ENCODE assay signal across 9 mouse cellular contexts in the genomic region with DNA sequence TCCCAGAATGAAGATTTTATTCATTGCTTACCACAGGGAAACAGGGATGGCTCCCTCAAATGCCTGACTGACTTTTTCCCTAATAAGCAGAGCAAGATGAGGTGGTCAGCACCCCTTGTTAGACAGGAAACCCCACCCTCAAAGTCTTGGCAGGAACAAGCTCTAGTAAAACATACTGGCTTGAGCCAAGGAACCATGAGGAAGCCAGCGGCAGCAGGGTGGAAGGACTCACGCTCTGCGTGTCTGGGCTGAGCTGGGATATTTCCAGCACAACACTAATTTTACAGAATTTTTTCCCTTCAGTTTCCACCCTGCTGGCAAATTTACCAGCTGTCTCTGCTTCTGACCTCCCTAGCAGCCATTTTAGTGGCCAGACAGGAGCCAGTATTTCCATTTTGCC. TPM values are rescaled to one million over a fixed set of nuclear protein-coding genes. Genes with fewer than 3 reads are reported as not detected.
DNase-seq lines count a peak whose midpoint lies in the region; ATAC-seq and TF ChIP-seq lines count a peak whose summit lies in the region.
"Had no signal": no experiment of that assay in that cellular context is flagged by ENCODE, and none has a peak within 500 bp of the region (broad histone marks: within the 10 kb centered on the region; RNA-seq: fewer than 3 reads in every experiment).

No protein-coding gene starts in this region.

- H3K9me3 ChIP-seq in limb, embryonic 12.5 days = no peaks in the 10 kb centered on the region
- H3K9me3 ChIP-seq in limb, embryonic 10.5 days (replicated peaks) = no peaks in the 10 kb centered on the region
- no peaks in the 10 kb centered on the region for H3K9me3 ChIP-seq in stomach, embryonic 14.5 days (ENCODE audit: control insufficient read depth, low read depth, low read length)

- H3K4me3 ChIP-seq in limb, embryonic 12.5 days (replicated peaks) = no peak overlapping the region
- no peak overlapping the region for H3K4me3 ChIP-seq in limb, embryonic 10.5 days
- no peak overlapping the region for H3K4me3 ChIP-seq in heart, adult 2 months
- H3K4me3 ChIP-seq in stomach, embryonic 14.5 days (ENCODE audit: low read depth, low read length) = no peak overlapping the region

- H3K36me3 ChIP-seq in limb, embryonic 12.5 days = peaks cover 52% of the 10 kb centered on the region
- H3K36me3 ChIP-seq in limb, embryonic 10.5 days = peaks cover 53% of the 10 kb centered on the region
- H3K36me3 ChIP-seq in heart, adult 2 months (ENCODE audit: control insufficient read depth, insufficient read depth, low read length) = peaks cover 50% of the 10 kb centered on the region
- peaks cover 14% of the 10 kb centered on the region for H3K36me3 ChIP-seq in stomach, embryonic 14.5 days (ENCODE audit: control insufficient read depth, insufficient read depth, low read length)

- ATAC-seq in limb, embryonic 12.5 days (ENCODE audit: insufficient number of reproducible peaks, insufficient read depth, low FRiP score, low TSS enrichment, low read depth) = no peak
- ATAC-seq in stomach, embryonic 14.5 days (ENCODE audit: insufficient number of reproducible peaks, insufficient read depth, low FRiP score, low read depth) = no peak
- no peak for ATAC-seq in megakaryocyte progenitor cell, adult 5-6 weeks (replicated peaks; ENCODE audit: poor library complexity)
- ATAC-seq: Patski had no signal

- TF ChIP-seq EP300 in heart, adult 2 months (IDR thresholded peaks at IDR 0.05; ENCODE audit: insufficient read depth, low read depth, low read length) = peak; percentile 77; the same call in 1 of the 2 replicates

- H3K27ac ChIP-seq in limb, embryonic 12.5 days = peak overlapping the region; percentile 66
- no peak overlapping the region for H3K27ac ChIP-seq in limb, embryonic 10.5 days
- peak overlapping the region; percentile 95 for H3K27ac ChIP-seq in heart, adult 2 months
- peak overlapping the region; percentile 74 for H3K27ac ChIP-seq in stomach, embryonic 14.5 days (ENCODE audit: low read length)

- DNase-seq in limb, embryonic 10.5 days (ENCODE audit: low spot score) = no peak
- peak; percentile 58 to 77 for DNase-seq in heart, adult 2 months
- DNase-seq in kidney, postnatal 36 days = peak; percentile 37 to 57
- no peak for DNase-seq in adrenal gland, adult 2 months
- no peak for DNase-seq in adrenal gland, postnatal 4 days (ENCODE audit: low spot score in 2 of 2)

- no peak overlapping the region for H3K9ac ChIP-seq in limb, embryonic 12.5 days (replicated peaks)
- 0 out of 2 replicates have a peak overlapping the region, but pooled peaks have one; percentile 1 for H3K9ac ChIP-seq in heart, adult 2 months (ENCODE audit: low read depth, low read length)
- no peak overlapping the region for H3K9ac ChIP-seq in stomach, embryonic 14.5 days (replicated peaks; ENCODE audit: low read depth, low read length)

- H3K27me3 ChIP-seq in limb, embryonic 12.5 days = no peaks in the 10 kb centered on the region
- H3K27me3 ChIP-seq in limb, embryonic 10.5 days (ENCODE audit: low read depth, poor library complexity, severe bottlenecking) = no peaks in the 10 kb centered on the region
- no peaks in the 10 kb centered on the region for H3K27me3 ChIP-seq in heart, adult 2 months (ENCODE audit: control insufficient read depth, insufficient read depth, low read length)
- no peaks in the 10 kb centered on the region for H3K27me3 ChIP-seq in stomach, embryonic 14.5 days (ENCODE audit: control insufficient read depth, insufficient read depth, low read length)
- H3K27me3 ChIP-seq: Patski had no signal

- 0 out of 2 replicates have a peak, but pooled peaks have one; percentile 20 for TF ChIP-seq POLR2A in heart, adult 2 months (IDR thresholded peaks at IDR 0.05; ENCODE audit: insufficient read depth, low read depth, low read length)

- intact Hi-C loops in heart, adult 2 months (cut with DNase I) = no loop called here

- no peak for TF ChIP-seq CTCF in heart, adult 2 months (IDR thresholded peaks at IDR 0.05)

- peaks cover 41% of the 10 kb centered on the region for H3K4me1 ChIP-seq in limb, embryonic 12.5 days (replicated peaks)
- H3K4me1 ChIP-seq in limb, embryonic 10.5 days = peaks cover 14% of the 10 kb centered on the region
- peaks cover 64% of the 10 kb centered on the region for H3K4me1 ChIP-seq in heart, adult 2 months (ENCODE audit: control insufficient read depth, insufficient read depth, low read length)
- H3K4me1 ChIP-seq in stomach, embryonic 14.5 days (ENCODE audit: control insufficient read depth, insufficient read depth, low read length) = peaks cover 56% of the 10 kb centered on the region

- WGBS in limb, embryonic 12.5 days = 95% methylated on average over 3 of the region's 3 CpGs
- 93% methylated on average over 3 of the region's 3 CpGs for WGBS in limb, embryonic 10.5 days
- whole genome bisulfite sequencing in heart, adult 2 months = 12% methylated on average over 3 of the region's 3 CpGs
- 72% methylated on average over 3 of the region's 3 CpGs for WGBS in stomach, embryonic 14.5 days

- no peak overlapping the region for H3K4me2 ChIP-seq in limb, embryonic 12.5 days
- no peak overlapping the region for H3K4me2 ChIP-seq in stomach, embryonic 14.5 days (replicated peaks; ENCODE audit: low read depth, low read length)

- H3K79me2 ChIP-seq in heart, adult 2 months (replicated peaks; ENCODE audit: control insufficient read depth, insufficient read depth, low read length) = no peaks in the 10 kb centered on the region

RNA-seq across cellular contexts. Expression of gene Cry2, which starts 7.4 kb away (rescaled TPM):
- 27.1 TPM in 2 replicates for polyA plus RNA-seq in limb, embryonic 12.5 days (2016; fragmentation: Nextera tagmentation; extraction: Ambion mirVana)
- polyA plus RNA-seq in limb, embryonic 10.5 days (2016; fragmentation: Nextera tagmentation; extraction: Ambion mirVana) = 19.0 and 25.2 TPM in 2 replicates
- total RNA-seq in heart, adult 2 months (2021) = 10 to 100 TPM; 12.7 to 29.3 TPM
- 19.1 and 24.5 TPM in 2 replicates for polyA plus RNA-seq in heart, adult 2 months (2012; rRNA removed)
- 24.2 and 25.7 TPM in 2 replicates for polyA plus RNA-seq in stomach, embryonic 14.5 days (2014; fragmentation: Nextera tagmentation; extraction: Ambion mirVana)
- total RNA-seq in megakaryocyte progenitor cell, adult 5-6 weeks (2015) = 9.0 and 10.1 TPM in 2 replicates
- total RNA-seq in megakaryocyte progenitor cell, adult 5-6 weeks (2017) = 7.4 and 10.9 TPM in 2 replicates
- total RNA-seq in adrenal gland, adult 2 months (2021) = 10 to 100 TPM; 32.9 to 45.1 TPM
- 27.6 and 53.8 TPM in 2 replicates for polyA plus RNA-seq in adrenal gland, adult 2 months (2012; rRNA removed)
- 10 to 100 TPM; 58.6 to 65.8 TPM for total RNA-seq in adrenal gland, postnatal 4 days (2021)

RNA-seq across cellular contexts. Expression of gene Mapk8ip1, which starts 25.4 kb away (rescaled TPM):
- 29.4 and 34.8 TPM in 2 replicates for polyA plus RNA-seq in limb, embryonic 12.5 days (2016; fragmentation: Nextera tagmentation; extraction: Ambion mirVana)
- polyA plus RNA-seq in limb, embryonic 10.5 days (2016; fragmentation: Nextera tagmentation; extraction: Ambion mirVana) = 28.5 and 36.3 TPM in 2 replicates
- 1 to 10 TPM; 3.8 to 4.5 TPM for total RNA-seq in heart, adult 2 months (2021)
- 6.9 and 7.1 TPM in 2 replicates for polyA plus RNA-seq in heart, adult 2 months (2012; rRNA removed)
- 11.3 and 12.7 TPM in 2 replicates for polyA plus RNA-seq in stomach, embryonic 14.5 days (2014; fragmentation: Nextera tagmentation; extraction: Ambion mirVana)
- total RNA-seq in megakaryocyte progenitor cell, adult 5-6 weeks (2015) = not detected in 2 replicates
- total RNA-seq in megakaryocyte progenitor cell, adult 5-6 weeks (2017) = 0.07 TPM in 1 of 2 replicates, not detected in the other
- 10 to 100 TPM; 30.2 to 34.9 TPM for total RNA-seq in adrenal gland, adult 2 months (2021)
- 60.9 and 67.1 TPM in 2 replicates for polyA plus RNA-seq in adrenal gland, adult 2 months (2012; rRNA removed)
- total RNA-seq in adrenal gland, postnatal 4 days (2021) = 10 to 100 TPM; 48.9 to 52.3 TPM

RNA-seq across cellular contexts. Expression of gene Slc35c1, which starts 33.9 kb away (rescaled TPM):
- 7.2 and 9.1 TPM in 2 replicates for polyA plus RNA-seq in limb, embryonic 12.5 days (2016; fragmentation: Nextera tagmentation; extraction: Ambion mirVana)
- polyA plus RNA-seq in limb, embryonic 10.5 days (2016; fragmentation: Nextera tagmentation; extraction: Ambion mirVana) = 11.1 and 11.2 TPM in 2 replicates
- 1 to 10 TPM; 5.6 to 6.2 TPM for total RNA-seq in heart, adult 2 months (2021)
- polyA plus RNA-seq in heart, adult 2 months (2012; rRNA removed) = 10.9 and 12.9 TPM in 2 replicates
- polyA plus RNA-seq in stomach, embryonic 14.5 days (2014; fragmentation: Nextera tagmentation; extraction: Ambion mirVana) = 19.2 and 21.7 TPM in 2 replicates
- 62.3 and 76.4 TPM in 2 replicates for total RNA-seq in megakaryocyte progenitor cell, adult 5-6 weeks (2015)
- 16.5 and 19.3 TPM in 2 replicates for total RNA-seq in megakaryocyte progenitor cell, adult 5-6 weeks (2017)
- total RNA-seq in adrenal gland, adult 2 months (2021) = 10 to 100 TPM; 14.3 to 23.2 TPM
- 50.9 and 98.4 TPM in 2 replicates for polyA plus RNA-seq in adrenal gland, adult 2 months (2012; rRNA removed)
- total RNA-seq in adrenal gland, postnatal 4 days (2021) = 10 to 100 TPM; 22.7 to 23.7 TPM

RNA-seq across cellular contexts. Expression of gene 1700029I15Rik, which starts 44.1 kb away (rescaled TPM):
- 3.0 and 3.3 TPM in 2 replicates for polyA plus RNA-seq in limb, embryonic 12.5 days (2016; fragmentation: Nextera tagmentation; extraction: Ambion mirVana)
- 2.5 and 3.3 TPM in 2 replicates for polyA plus RNA-seq in limb, embryonic 10.5 days (2016; fragmentation: Nextera tagmentation; extraction: Ambion mirVana)
- 1 to 10 TPM in 1 of 2 experiments, under 1 TPM in 1; 0.63 to 1.1 TPM for total RNA-seq in heart, adult 2 months (2021)
- 2.4 and 2.8 TPM in 2 replicates for polyA plus RNA-seq in heart, adult 2 months (2012; rRNA removed)
- polyA plus RNA-seq in stomach, embryonic 14.5 days (2014; fragmentation: Nextera tagmentation; extraction: Ambion mirVana) = 1.4 and 2.6 TPM in 2 replicates
- 1.6 and 2.1 TPM in 2 replicates for total RNA-seq in megakaryocyte progenitor cell, adult 5-6 weeks (2015)
- total RNA-seq in megakaryocyte progenitor cell, adult 5-6 weeks (2017) = 1.3 and 2.5 TPM in 2 replicates
- total RNA-seq in adrenal gland, adult 2 months (2021) = 10 to 100 TPM in 1 of 2 experiments, 1 to 10 TPM in 1; 4.9 to 14.6 TPM
- polyA plus RNA-seq in adrenal gland, adult 2 months (2012; rRNA removed) = 10.5 and 15.0 TPM in 2 replicates
- 10 to 100 TPM; 13.8 to 13.9 TPM for total RNA-seq in adrenal gland, postnatal 4 days (2021)

RNA-seq across cellular contexts. Expression of gene Large2, which starts 51.8 kb away (rescaled TPM):
- 10.7 and 13.9 TPM in 2 replicates for polyA plus RNA-seq in limb, embryonic 12.5 days (2016; fragmentation: Nextera tagmentation; extraction: Ambion mirVana)
- 11.5 and 13.0 TPM in 2 replicates for polyA plus RNA-seq in limb, embryonic 10.5 days (2016; fragmentation: Nextera tagmentation; extraction: Ambion mirVana)
- total RNA-seq in heart, adult 2 months (2021) = not detected
- polyA plus RNA-seq in heart, adult 2 months (2012; rRNA removed) = 0.50 and 0.84 TPM in 2 replicates
- polyA plus RNA-seq in stomach, embryonic 14.5 days (2014; fragmentation: Nextera tagmentation; extraction: Ambion mirVana) = 14.8 and 14.9 TPM in 2 replicates
- 0.32 and 0.69 TPM in 2 replicates for total RNA-seq in megakaryocyte progenitor cell, adult 5-6 weeks (2015)
- total RNA-seq in megakaryocyte progenitor cell, adult 5-6 weeks (2017) = 0.47 TPM in 1 of 2 replicates, not detected in the other
- 1 to 10 TPM in 1 of 2 experiments, under 1 TPM in 1; 0.45 to 1.4 TPM for total RNA-seq in adrenal gland, adult 2 months (2021)
- 1.3 and 2.2 TPM in 2 replicates for polyA plus RNA-seq in adrenal gland, adult 2 months (2012; rRNA removed)
- total RNA-seq in adrenal gland, postnatal 4 days (2021) = 10 to 100 TPM in 1 of 2 experiments, 1 to 10 TPM in 1; 4.7 to 12.0 TPM

Comparison
In these comparisons a context has a peak if more than half of its experiments do, and no peak if none do; other contexts are left out.
1. DNase-seq: peak in heart, adult 2 months (2 of 2) and kidney, postnatal 36 days (2 of 2); none in limb, embryonic 10.5 days (single experiment), adrenal gland, adult 2 months (single experiment) and adrenal gland, postnatal 4 days (0 of 2).